Mouse (Mus musculus) hindbrain, embryonic 12.5 days (tissue): ENCODE data around the gene Wasl. TPM values are rescaled to one million over a fixed set of nuclear protein-coding genes. Genes with fewer than 3 reads are reported as not detected.

Experiments
- ATAC-seq: fragments of 200-750 bp; cut with Nextera tagmentation; 2 replicates; pipeline ENCODE4 v1.8.0; 2017; ENCODE audit warnings: moderate TSS enrichment; ENCODE audit not compliant: low FRiP score
- H3K27ac ChIP-seq: fragments of 300-500 bp; sonication (generic); 2 replicates; pipeline ENCODE4 v1.5.1; 2016; ENCODE audit warnings: mild to moderate bottlenecking
- H3K27me3 ChIP-seq: fragments of 300-500 bp; sonication (generic); 2 replicates; pipeline ENCODE4 v1.6.1; 2016; ENCODE audit warnings: mild to moderate bottlenecking
- H3K36me3 ChIP-seq: fragments of 300-500 bp; sonication (generic); 2 replicates; pipeline ENCODE4 v1.6.1; 2016; ENCODE audit warnings: mild to moderate bottlenecking
- H3K4me1 ChIP-seq: fragments of 300-500 bp; sonication (generic); 2 replicates; pipeline ENCODE4 v1.6.1; 2016
- H3K4me2 ChIP-seq: fragments of 300-500 bp; sonication (generic); replicated peaks from 2 replicates; pipeline ENCODE4 v1.6.1; 2016; ENCODE audit warnings: mild to moderate bottlenecking
- H3K4me3 ChIP-seq: fragments of 300-500 bp; sonication (generic); 2 replicates; pipeline ENCODE4 v1.5.1; 2016; ENCODE audit warnings: mild to moderate bottlenecking
- H3K9ac ChIP-seq: fragments of 300-500 bp; sonication (generic); 2 replicates; pipeline ENCODE4 v1.6.1; 2016; ENCODE audit warnings: mild to moderate bottlenecking, moderate library complexity
- H3K9me3 ChIP-seq: fragments of 300-500 bp; sonication (generic); replicated peaks from 2 replicates; pipeline ENCODE4 v1.6.1; 2016; ENCODE audit warnings: mild to moderate bottlenecking
- WGBS: fragments of 180-500 bp; shearing (Covaris S2); methylation state at CpG from one replicate; pipeline ENCODE4 v1.1.7; 2016; 5-methylcytosine and 5-hydroxymethylcytosine counted together
- polyA plus RNA-seq: library from polyadenylated mRNA; unstranded; fragments of >200 nt; fragmentation: Nextera tagmentation; extraction: Ambion mirVana; gene quantifications from 2 replicates; pipeline ENCODE4 v1.2.1, GENCODE M21; 2016

Wasl gene
- 78.9 and 82.3 TPM in 2 replicates for polyA plus RNA-seq

GRCm38 (mm10) chr6:24664867-24665458, at the start of gene Wasl:
Gene Wasl, minus strand, starts transcription at chr6:24665009.
- Histone ChIP-seq H3K4me3 (peak within 1 kb of the TSS; percentile 99), H3K36me3 (no peaks in the 10 kb centered on the region)

GRCm38 (mm10) chr6:24707499-24707898, 42.7 kb upstream of the Wasl start:
- H3K27ac ChIP-seq: no peak overlapping the region
- no peak for ATAC-seq
- H3K4me2 ChIP-seq: no peak overlapping the region
- H3K36me3 ChIP-seq: no peaks in the 10 kb centered on the region
- no peaks in the 10 kb centered on the region for H3K9me3 ChIP-seq
- H3K4me3 ChIP-seq: no peak overlapping the region
- no peak overlapping the region for H3K9ac ChIP-seq
- H3K4me1 ChIP-seq: no peaks in the 10 kb centered on the region
- 83% methylated on average over 2 of the region's 2 CpGs for WGBS
- no peaks in the 10 kb centered on the region for H3K27me3 ChIP-seq

More at GRCm38 (mm10) chr6:24664867-24665458, at the start of gene Wasl:
- Histone ChIP-seq H3K4me1 (peaks cover 8% of the 10 kb centered on the region), H3K27me3 (no peaks in the 10 kb centered on the region), H3K27ac (peak within 1 kb of the TSS; percentile 95), H3K9ac (peak within 1 kb of the TSS; percentile 98), H3K9me3 (no peaks in the 10 kb centered on the region), H3K4me2 (peak within 1 kb of the TSS; percentile 89)
- whole genome bisulfite sequencing: under 1% methylated on average over 54 of the region's 63 CpGs
- peak; percentile 99 for ATAC-seq

GRCm38 (mm10) chr6:24707090-24707489, 42.3 kb upstream of the Wasl start:
- ATAC-seq: no peak
- Histone ChIP-seq H3K4me1 (no peaks in the 10 kb centered on the region), H3K9ac (no peak overlapping the region), H3K36me3 (no peaks in the 10 kb centered on the region), H3K9me3 (no peaks in the 10 kb centered on the region), H3K27me3 (no peaks in the 10 kb centered on the region), H3K27ac (no peak overlapping the region), H3K4me3 (no peak overlapping the region), H3K4me2 (no peak overlapping the region)
- 89% methylated on average over 5 of the region's 5 CpGs for WGBS

- no peaks in the 10 kb centered on the region for H3K36me3 ChIP-seq
- no peak for ATAC-seq
- H3K4me2 ChIP-seq: no peak overlapping the region
- H3K4me3 ChIP-seq: no peak overlapping the region
- H3K27ac ChIP-seq: no peak overlapping the region
- H3K4me1 ChIP-seq: no peaks in the 10 kb centered on the region
- H3K9me3 ChIP-seq: no peaks in the 10 kb centered on the region
- H3K9ac ChIP-seq: no peak overlapping the region
- H3K27me3 ChIP-seq: no peaks in the 10 kb centered on the region
- WGBS: 84% methylated on average over 5 of the region's 5 CpGs
Observed at GRCm38 (mm10) chr6:24697216-24697615, 32.4 kb upstream of the Wasl start.

GRCm38 (mm10) chr6:24696117-24696516, 31.3 kb upstream of the Wasl start:
- H3K4me1 ChIP-seq: no peaks in the 10 kb centered on the region
- H3K9ac ChIP-seq: no peak overlapping the region
- no peaks in the 10 kb centered on the region for H3K36me3 ChIP-seq
- whole genome bisulfite sequencing: 92% methylated on average over 4 of the region's 4 CpGs
- no peak overlapping the region for H3K27ac ChIP-seq
- no peak for ATAC-seq
- no peaks in the 10 kb centered on the region for H3K9me3 ChIP-seq
- H3K4me2 ChIP-seq: no peak overlapping the region
- no peak overlapping the region for H3K4me3 ChIP-seq
- H3K27me3 ChIP-seq: no peaks in the 10 kb centered on the region

- ATAC-seq: no peak
- H3K4me2 ChIP-seq: no peak overlapping the region
- no peak overlapping the region for H3K27ac ChIP-seq
- no peaks in the 10 kb centered on the region for H3K27me3 ChIP-seq
- H3K4me3 ChIP-seq: no peak overlapping the region
- no peak overlapping the region for H3K9ac ChIP-seq
- no peaks in the 10 kb centered on the region for H3K36me3 ChIP-seq
- no peaks in the 10 kb centered on the region for H3K9me3 ChIP-seq
- no peaks in the 10 kb centered on the region for H3K4me1 ChIP-seq
- 87% methylated on average over 11 of the region's 11 CpGs for WGBS
Observed at GRCm38 (mm10) chr6:24694455-24695410, 29.9 kb upstream of the Wasl start.

GRCm38 (mm10) chr6:24687871-24688270, 23.1 kb upstream of the Wasl start:
- no peaks in the 10 kb centered on the region for H3K27me3 ChIP-seq
- no peak overlapping the region for H3K4me2 ChIP-seq
- H3K9me3 ChIP-seq: no peaks in the 10 kb centered on the region
- no peak overlapping the region for H3K27ac ChIP-seq
- no peak overlapping the region for H3K9ac ChIP-seq
- WGBS: 57% methylated on average over 1 of the region's 1 CpGs
- ATAC-seq: no peak
- H3K4me3 ChIP-seq: no peak overlapping the region
- H3K4me1 ChIP-seq: no peaks in the 10 kb centered on the region
- no peaks in the 10 kb centered on the region for H3K36me3 ChIP-seq

GRCm38 (mm10) chr6:24683113-24683512, 18.3 kb upstream of the Wasl start:
- Histone ChIP-seq H3K36me3 (no peaks in the 10 kb centered on the region), H3K27ac (no peak overlapping the region), H3K9me3 (no peaks in the 10 kb centered on the region), H3K27me3 (no peaks in the 10 kb centered on the region), H3K9ac (no peak overlapping the region), H3K4me3 (no peak overlapping the region), H3K4me2 (no peak overlapping the region), H3K4me1 (no peaks in the 10 kb centered on the region)
- no peak for ATAC-seq
- WGBS: 93% methylated on average over 3 of the region's 3 CpGs

- Histone ChIP-seq H3K4me2 (no peak overlapping the region), H3K9me3 (no peaks in the 10 kb centered on the region), H3K4me3 (no peak overlapping the region), H3K27ac (no peak overlapping the region), H3K4me1 (peaks cover 5% of the 10 kb centered on the region), H3K9ac (no peak overlapping the region), H3K36me3 (no peaks in the 10 kb centered on the region), H3K27me3 (no peaks in the 10 kb centered on the region)
- WGBS: 78% methylated on average over 3 of the region's 3 CpGs
- no peak for ATAC-seq
Observed at GRCm38 (mm10) chr6:24667829-24668228, 3.0 kb upstream of the Wasl start.

- peaks cover 8% of the 10 kb centered on the region for H3K4me1 ChIP-seq
- WGBS: 88% methylated on average over 5 of the region's 5 CpGs
- no peak overlapping the region for H3K4me3 ChIP-seq
Observed at GRCm38 (mm10) chr6:24666248-24666647, 1.4 kb upstream of the Wasl start.

GRCm38 (mm10) chr6:24664133-24664866, 509 bp downstream of the Wasl start:
- peak overlapping the region; percentile 99 for H3K4me3 ChIP-seq
- no peaks in the 10 kb centered on the region for H3K36me3 ChIP-seq
- peak overlapping the region; percentile 95 for H3K27ac ChIP-seq
- H3K9ac ChIP-seq: peak overlapping the region; percentile 98
- peak overlapping the region; percentile 89 for H3K4me2 ChIP-seq
- H3K27me3 ChIP-seq: no peaks in the 10 kb centered on the region
- H3K9me3 ChIP-seq: no peaks in the 10 kb centered on the region
- WGBS: under 1% methylated on average over 50 of the region's 58 CpGs
- peak; percentile 59 for ATAC-seq
- H3K4me1 ChIP-seq: peaks cover 8% of the 10 kb centered on the region

More at GRCm38 (mm10) chr6:24666248-24666647, 1.4 kb upstream of the Wasl start:
- ATAC-seq: no peak
- Histone ChIP-seq H3K9me3 (no peaks in the 10 kb centered on the region), H3K9ac (no peak overlapping the region), H3K27ac (no peak overlapping the region), H3K4me2 (no peak overlapping the region), H3K36me3 (no peaks in the 10 kb centered on the region), H3K27me3 (no peaks in the 10 kb centered on the region)
